Mouse (Mus musculus): ENCODE data around the gene Rap1gds1. TPM values are rescaled to one million over a fixed set of nuclear protein-coding genes. Genes with fewer than 3 reads are reported as not detected.

Gene Rap1gds1
- polyA plus RNA-seq, 1 experiment, result 13.2 TPM

GRCm38 (mm10) chr3:139075333-139076058 lies 495 bp upstream of the Rap1gds1 start:
- TF ChIP-seq GATA1 (IDR thresholded peaks at IDR 0.05; ENCODE audit: low read length), result no peak

DNA sequence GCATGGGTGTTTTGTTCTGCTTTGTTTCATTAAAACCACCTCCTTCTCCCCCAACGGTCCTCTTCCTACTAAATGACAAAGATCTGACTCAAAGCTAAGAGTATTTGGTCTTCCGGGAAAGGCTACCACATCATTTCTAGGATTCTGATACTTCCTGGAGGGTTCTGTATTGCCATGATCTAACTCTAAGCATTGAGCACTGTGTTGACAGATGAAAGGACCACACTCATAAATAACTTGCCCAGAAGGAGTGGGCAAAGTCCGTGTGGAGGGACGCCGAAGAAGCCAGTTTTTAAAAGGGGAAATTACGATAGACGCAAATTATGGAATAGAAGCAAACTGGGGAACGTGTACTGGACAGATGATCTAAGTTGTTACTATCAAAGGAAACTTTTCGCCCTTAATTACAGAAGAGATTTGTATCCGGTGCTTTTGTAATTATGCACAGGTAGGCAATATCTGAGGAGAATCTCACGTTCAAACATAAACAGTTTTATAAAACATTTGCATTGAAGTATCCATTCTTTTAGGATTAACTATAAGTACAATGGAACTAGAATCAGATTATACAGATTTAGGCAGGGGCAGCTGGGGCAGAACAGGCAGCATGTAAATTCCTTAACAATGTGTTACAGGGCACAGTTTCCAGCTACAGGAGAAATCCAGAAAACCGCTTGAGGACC lies 1.1 kb downstream of the Rap1gds1 start:
- no peak for TF ChIP-seq GATA1 (IDR thresholded peaks at IDR 0.05; ENCODE audit: low read length)

DNA sequence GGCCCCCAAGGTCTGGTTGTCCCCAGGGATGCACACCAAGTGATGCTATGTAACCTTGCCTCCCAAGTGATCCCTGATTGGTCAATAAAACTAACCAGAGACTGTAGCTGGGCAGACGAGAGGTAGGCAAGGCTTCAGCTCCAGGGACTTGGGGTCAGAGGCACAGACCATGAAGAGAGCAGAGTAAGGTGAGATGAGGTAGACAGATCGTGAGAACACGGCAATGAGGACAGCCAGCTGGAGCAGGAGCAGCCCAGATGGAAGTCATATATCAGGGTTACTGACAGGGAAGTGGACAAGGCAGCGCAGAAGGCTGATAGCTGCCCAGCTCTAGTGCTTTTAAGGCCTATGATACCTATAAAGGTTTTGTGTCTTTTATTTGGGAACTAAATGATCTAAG lies 5.5 kb downstream of the Rap1gds1 start:
- TF ChIP-seq GATA1 (IDR thresholded peaks at IDR 0.05; ENCODE audit: low read length), result no peak

GRCm38 (mm10) chr3:139064076-139064475 lies 10.9 kb downstream of the Rap1gds1 start:
- TF ChIP-seq GATA1 (IDR thresholded peaks at IDR 0.05; ENCODE audit: low read length), result no peak

DNA sequence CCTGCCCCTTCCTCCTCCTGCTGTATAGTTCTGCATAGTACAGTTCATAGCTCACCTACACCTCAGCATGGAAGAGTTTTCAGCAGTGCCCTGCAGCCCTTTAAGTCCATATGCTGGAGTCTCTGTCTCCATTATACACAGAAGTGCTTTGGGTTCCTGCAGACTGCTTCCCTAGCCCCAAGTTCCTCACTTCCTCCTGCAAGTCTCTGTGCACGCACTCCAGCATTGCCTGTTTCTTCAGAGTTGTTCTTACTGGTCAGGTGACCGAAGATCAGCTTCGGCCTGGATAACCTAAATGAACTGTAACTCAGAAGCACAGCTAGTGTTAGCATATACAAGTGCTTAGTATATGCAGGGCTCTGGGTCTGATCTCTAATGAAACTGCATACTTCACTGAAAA lies 12.9 kb downstream of the Rap1gds1 start:
- TF ChIP-seq GATA1 (IDR thresholded peaks at IDR 0.05; ENCODE audit: low read length), result no peak

GRCm38 (mm10) chr3:139048701-139049622 lies 26.0 kb downstream of the Rap1gds1 start:
- no peak for TF ChIP-seq GATA1 (IDR thresholded peaks at IDR 0.05; ENCODE audit: low read length)

- no peak for TF ChIP-seq GATA1 (IDR thresholded peaks at IDR 0.05; ENCODE audit: low read length)
These were observed 32.6 kb downstream of the Rap1gds1 start for GRCm38 (mm10) chr3:139042433-139042854.

DNA sequence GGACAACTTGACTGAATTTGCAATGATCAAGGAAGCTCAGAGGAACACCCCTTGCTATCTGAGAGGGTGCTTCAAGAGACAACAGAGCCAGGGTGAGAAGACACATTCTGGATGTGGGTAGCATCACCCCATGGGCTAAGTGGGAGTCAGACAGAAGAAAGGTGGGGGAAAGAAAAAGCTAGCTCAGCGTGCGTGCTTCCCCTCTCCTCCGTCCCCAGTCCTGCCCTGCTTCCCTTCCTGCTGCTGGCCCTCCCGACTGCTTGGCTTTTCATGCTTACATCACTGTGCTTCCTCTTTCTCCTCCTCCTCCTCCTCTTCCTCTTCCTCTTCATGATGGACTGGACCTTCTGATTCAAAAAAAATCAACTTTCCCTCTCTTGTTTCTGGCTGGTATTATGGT lies 33.1 kb downstream of the Rap1gds1 start:
- no peak for TF ChIP-seq GATA1 (IDR thresholded peaks at IDR 0.05; ENCODE audit: low read length)

- no peak for TF ChIP-seq GATA1 (IDR thresholded peaks at IDR 0.05; ENCODE audit: low read length)
These were observed 38.0 kb downstream of the Rap1gds1 start for GRCm38 (mm10) chr3:139037030-139037429.

- TF ChIP-seq GATA1 (IDR thresholded peaks at IDR 0.05; ENCODE audit: low read length), result no peak
These were observed 41.8 kb downstream of the Rap1gds1 start for GRCm38 (mm10) chr3:139033179-139033578.

DNA sequence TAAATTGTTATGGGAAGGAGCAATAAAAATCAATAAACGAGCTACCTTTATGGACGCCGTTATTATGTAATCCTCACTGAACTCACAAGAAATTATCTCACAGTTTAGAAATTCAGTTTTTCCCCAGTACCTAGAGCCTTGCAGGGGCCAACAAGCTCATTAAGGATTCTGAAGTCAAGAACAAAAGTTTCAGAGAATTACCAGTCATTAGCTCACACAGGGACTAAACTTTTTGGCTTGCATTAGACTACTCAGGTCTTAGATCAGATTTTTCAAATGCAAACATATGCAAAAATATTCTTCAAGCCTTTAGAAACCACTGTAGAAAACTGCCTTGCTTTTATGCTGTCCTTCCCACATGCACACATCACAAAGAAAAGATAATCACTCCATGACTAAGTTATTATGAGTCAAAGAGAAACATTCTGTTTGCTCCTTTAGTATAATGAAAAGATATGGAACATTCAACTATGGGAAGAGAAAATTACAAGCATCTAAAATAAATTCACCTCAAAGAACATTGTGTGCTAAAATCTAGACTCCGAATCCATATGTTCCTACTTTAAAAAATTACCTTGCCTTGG lies 44.3 kb downstream of the Rap1gds1 start:
- TF ChIP-seq GATA1 (IDR thresholded peaks at IDR 0.05; ENCODE audit: low read length), result no peak

DNA sequence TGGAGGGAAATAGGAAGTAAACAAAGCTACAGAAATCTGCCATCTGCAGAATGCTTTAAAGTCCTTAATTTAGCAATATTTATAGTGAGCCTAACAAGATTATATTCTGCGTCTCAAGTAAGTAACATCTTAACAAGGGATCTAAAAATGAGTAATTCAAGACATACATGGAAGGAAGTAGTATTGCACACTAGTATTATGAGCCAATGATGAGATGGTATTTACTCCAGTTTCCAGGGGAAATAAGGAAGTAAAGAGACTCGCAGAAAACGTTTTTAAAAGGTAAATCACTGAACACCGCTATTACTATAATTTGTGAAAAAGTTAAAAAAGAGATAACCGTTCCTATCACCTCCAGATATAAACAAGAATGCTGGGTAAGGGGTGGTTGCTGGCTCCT lies 49.9 kb downstream of the Rap1gds1 start:
- no peak for TF ChIP-seq GATA1 (IDR thresholded peaks at IDR 0.05; ENCODE audit: low read length)

DNA sequence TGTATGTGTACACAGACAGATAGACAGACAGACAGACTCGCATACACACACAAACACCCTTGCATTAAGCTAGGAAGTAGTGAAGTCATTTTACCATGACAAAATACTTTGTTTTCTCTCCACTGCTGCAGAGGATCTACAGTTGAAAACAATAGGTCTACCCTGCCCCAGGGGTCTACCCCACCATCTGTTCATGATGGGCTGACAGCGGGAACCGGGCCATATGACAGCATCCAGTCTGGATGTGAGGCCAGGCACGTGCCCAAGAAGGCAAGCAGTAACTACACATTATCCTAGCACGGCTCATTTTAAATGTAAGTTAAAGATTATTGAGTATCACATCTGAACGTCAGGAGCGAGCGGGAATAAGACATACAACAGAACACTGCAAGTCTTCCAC lies 51.4 kb downstream of the Rap1gds1 start:
- TF ChIP-seq GATA1 (IDR thresholded peaks at IDR 0.05; ENCODE audit: low read length), result no peak

- no peak for TF ChIP-seq GATA1 (IDR thresholded peaks at IDR 0.05; ENCODE audit: low read length)
These were observed 62.6 kb downstream of the Rap1gds1 start for GRCm38 (mm10) chr3:139012352-139012751.

DNA sequence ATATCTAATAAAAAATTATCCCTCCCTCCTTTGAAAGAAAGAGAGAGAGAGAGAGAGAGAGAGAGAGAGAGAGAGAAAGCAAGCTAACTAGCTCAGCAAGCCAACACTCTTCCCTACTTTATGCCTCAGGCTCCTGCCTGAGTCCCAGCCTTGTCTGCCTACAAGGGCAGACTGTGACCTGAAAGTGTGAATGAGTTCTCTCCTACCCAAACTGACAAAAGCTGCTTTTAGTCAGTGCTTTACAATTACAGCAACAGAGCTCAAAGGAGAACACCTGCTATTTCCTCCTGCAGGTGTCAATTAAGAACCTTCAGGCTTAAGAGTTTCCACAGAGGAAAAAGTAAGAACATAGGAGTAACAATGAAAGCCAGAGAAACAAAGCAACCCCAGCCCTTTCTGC lies 69.3 kb downstream of the Rap1gds1 start:
- TF ChIP-seq GATA1 (IDR thresholded peaks at IDR 0.05; ENCODE audit: low read length), result no peak

DNA sequence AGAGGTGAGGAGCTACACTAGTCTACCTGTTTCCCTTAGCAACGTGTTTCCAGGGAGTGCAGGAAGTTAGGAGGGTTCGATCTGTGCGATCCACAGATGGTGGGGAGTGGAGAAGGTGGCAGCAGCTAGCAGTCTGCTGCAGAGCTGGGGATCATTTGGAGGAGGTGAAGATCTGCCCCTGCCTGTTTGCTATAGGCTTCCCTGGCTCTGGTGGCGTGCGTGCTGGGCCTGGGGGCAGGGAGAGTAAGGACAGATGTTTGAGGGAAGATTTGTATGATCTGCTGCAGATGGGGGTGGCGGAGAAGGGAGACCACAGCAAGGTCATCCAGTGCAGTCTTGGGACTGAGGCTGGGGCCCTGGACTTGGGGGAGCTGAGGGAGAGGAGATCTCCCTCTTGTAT lies 72.2 kb downstream of the Rap1gds1 start:
- no peak for TF ChIP-seq GATA1 (IDR thresholded peaks at IDR 0.05; ENCODE audit: low read length)

Data from G1E-ER4 (cell line).